Mouse (Mus musculus) C2C12 (cell line): ENCODE results near the gene Sept14.

Source experiments
- CEBPB ChIP-seq: IDR thresholded peaks from one replicate; pipeline ENCODE4 v1.6.1; 2011; ENCODE audit warnings: low read depth, mild to moderate bottlenecking, control low read depth, moderate library complexity
- CTCF ChIP-seq: IDR thresholded peaks from one replicate; pipeline ENCODE4 v1.5.1; 2011; ENCODE audit not compliant: control insufficient read depth, insufficient read depth, insufficient read length
- FOSL1 ChIP-seq: IDR thresholded peaks from one replicate; pipeline ENCODE4 v1.8.0; 2011; ENCODE audit warnings: mild to moderate bottlenecking, low read length; ENCODE audit not compliant: poor library complexity, insufficient read depth, severe bottlenecking
- MAX ChIP-seq: IDR thresholded peaks from one replicate; pipeline ENCODE4 v1.6.1; 2011; ENCODE audit warnings: mild to moderate bottlenecking, control low read depth
- MYOD1 ChIP-seq: IDR thresholded peaks from one replicate; pipeline ENCODE4 v1.6.1; 2011; ENCODE audit warnings: low read depth; ENCODE audit not compliant: control insufficient read depth, insufficient read length
- MYOG ChIP-seq: IDR thresholded peaks from one replicate; pipeline ENCODE4 v1.6.1; 2011; ENCODE audit not compliant: control insufficient read depth, insufficient read length; ENCODE audit errors: extremely low read depth
- USF1 ChIP-seq: IDR thresholded peaks from one replicate; pipeline ENCODE4 v1.6.1; 2011; ENCODE audit warnings: low read depth, mild to moderate bottlenecking, control low read depth, moderate library complexity

DNA sequence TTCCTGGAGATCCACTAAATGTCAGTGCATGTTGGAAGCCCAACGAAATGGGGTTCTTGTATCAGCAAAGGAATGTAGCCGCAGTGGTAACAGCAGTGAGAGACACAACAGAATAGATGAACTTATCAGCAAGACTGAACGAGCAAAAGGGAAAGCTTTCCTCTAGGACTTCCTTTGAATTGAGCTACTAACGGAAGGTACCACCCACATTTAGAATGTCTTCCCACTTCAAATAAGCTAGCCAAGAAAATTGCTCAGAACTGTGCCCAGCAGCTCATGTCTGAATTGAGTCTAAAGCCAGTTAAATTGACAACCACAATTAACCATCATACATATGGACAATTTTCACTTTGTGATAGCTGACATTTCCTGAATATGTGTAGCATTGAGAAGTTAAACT lies 40.5 kb downstream of the Sept14 start:
- TF ChIP-seq MAX (no peak), CTCF (no peak), MYOG (no peak), CEBPB (no peak), USF1 (no peak), MYOD1 (no peak), FOSL1 (no peak)
